Mouse (Mus musculus) limb, embryonic 14.5 days (tissue): ENCODE measurements around the gene Pdlim5. TPM values are rescaled to one million over a fixed set of nuclear protein-coding genes. Genes with fewer than 3 reads are reported as not detected.

Source experiments
- ATAC-seq: fragments of 200-750 bp; cut with Nextera tagmentation; 2 replicates; pipeline ENCODE4 v1.8.0; 2017; ENCODE audit warnings: low read depth, moderate number of reproducible peaks, moderate TSS enrichment; ENCODE audit not compliant: low FRiP score
- DNase-seq: peaks from one replicate; pipeline ENCODE4 v3.0.0-alpha.2; 2015; ENCODE audit warnings: low spot score
- H3K27ac ChIP-seq: fragments of 300-500 bp; sonication (generic); replicated peaks from 2 replicates; pipeline ENCODE4 v1.5.1; 2014; ENCODE audit warnings: low read depth, mild to moderate bottlenecking, low read length, moderate library complexity, mixed read lengths
- H3K27me3 ChIP-seq: fragments of 300-500 bp; sonication (generic); 2 replicates; pipeline ENCODE4 v1.6.1; 2014; ENCODE audit warnings: low read length, mixed read lengths; ENCODE audit not compliant: control insufficient read depth, insufficient read depth
- H3K36me3 ChIP-seq: fragments of 300-500 bp; sonication (generic); 2 replicates; pipeline ENCODE4 v1.6.1; 2014; ENCODE audit warnings: mild to moderate bottlenecking, low read length, moderate library complexity, mixed read lengths; ENCODE audit not compliant: control insufficient read depth, insufficient read depth
- H3K4me1 ChIP-seq: fragments of 300-500 bp; sonication (generic); 2 replicates; pipeline ENCODE4 v1.6.1; 2014; ENCODE audit warnings: antibody characterized with exemption, low read length, mixed read lengths; ENCODE audit not compliant: control insufficient read depth, insufficient read depth
- H3K4me2 ChIP-seq: fragments of 300-500 bp; sonication (generic); replicated peaks from 2 replicates; pipeline ENCODE4 v1.6.1; 2014; ENCODE audit warnings: low read depth, mild to moderate bottlenecking, low read length, moderate library complexity; ENCODE audit not compliant: severe bottlenecking
- H3K4me3 ChIP-seq: fragments of 300-500 bp; sonication (generic); replicated peaks from 2 replicates; pipeline ENCODE4 v1.5.1; 2014; ENCODE audit warnings: low read length
- H3K9ac ChIP-seq: fragments of 300-500 bp; sonication (generic); 2 replicates; pipeline ENCODE4 v1.6.1; 2014; ENCODE audit warnings: mild to moderate bottlenecking, low read depth, low read length, moderate library complexity; ENCODE audit not compliant: severe bottlenecking
- H3K9me3 ChIP-seq: fragments of 300-500 bp; sonication (generic); 2 replicates; pipeline ENCODE4 v1.6.1; 2016; ENCODE audit warnings: low read length; ENCODE audit not compliant: control insufficient read depth
- POLR2A ChIP-seq: fragments of 200-500 bp; IDR thresholded peaks from 2 replicates; pipeline ENCODE4 v1.8.0; 2012; ENCODE audit warnings: inconsistent platforms, mild to moderate bottlenecking, moderate library complexity, borderline replicate concordance; ENCODE audit not compliant: insufficient read depth, insufficient read length; ENCODE audit errors: extremely low read depth
- WGBS: fragments of 180-500 bp; shearing (Covaris S2); extraction: QIAGEN DNeasy Blood & Tissue Kit; methylation state at CpG from one replicate; pipeline ENCODE4 v1.1.7; 2014; 5-methylcytosine and 5-hydroxymethylcytosine counted together
- polyA plus RNA-seq, 2 experiments: library from polyadenylated mRNA; depleted of rRNA in 1 of 2; stranded (reverse) in 1 of 2; unstranded in 1 of 2; fragments of >200 nt; fragmentation: Nextera tagmentation in 1 of 2; extraction: Ambion mirVana in 1 of 2; gene quantifications; 2 replicates each; pipeline versions ENCODE4 v1.2.1 to v1.2.3; 2012 to 2014

Gene Pdlim5
- polyA plus RNA-seq, 2 experiments = 37.9 TPM

DNA sequence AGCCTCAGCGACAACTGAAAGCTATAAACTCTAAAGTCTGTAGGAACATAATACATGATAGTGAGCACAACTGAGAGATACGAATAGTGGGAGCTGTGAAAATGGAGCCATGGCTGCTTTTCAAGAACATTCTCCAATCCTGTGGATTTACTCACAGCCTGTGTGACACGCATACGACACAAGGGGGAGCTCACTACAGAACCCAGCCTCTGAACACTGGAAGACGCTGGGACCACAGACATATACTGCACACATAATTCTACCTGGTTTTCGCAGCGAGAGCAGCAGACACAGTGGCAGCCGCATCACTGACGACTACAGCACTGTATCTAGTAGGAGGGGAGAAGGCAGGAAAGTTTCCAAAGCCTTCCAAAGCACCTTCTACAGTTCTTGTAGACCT is 112.8 kb downstream of the Pdlim5 start:
- no peaks in the 10 kb centered on the region for H3K9me3 ChIP-seq
- 0 out of 2 replicates have a peak, but pooled peaks cover 6% of the 10 kb centered on the region for H3K4me1 ChIP-seq
- no peak for TF ChIP-seq POLR2A
- H3K4me3 ChIP-seq = 0 out of 2 replicates have a peak overlapping the region, but pooled peaks have one; percentile 14
- ATAC-seq (peak; percentile 68; the same call in 1 of the 2 replicates), DNase-seq (peak; percentile 44)
- 39% methylated on average over 9 of the region's 9 CpGs for WGBS
- H3K36me3 ChIP-seq = no peaks in the 10 kb centered on the region
- H3K9ac ChIP-seq = no peak overlapping the region
- H3K27ac ChIP-seq = no peak overlapping the region
- H3K4me2 ChIP-seq = peak overlapping the region; percentile 26; the same call in 1 of the 2 replicates
- no peaks in the 10 kb centered on the region for H3K27me3 ChIP-seq

DNA sequence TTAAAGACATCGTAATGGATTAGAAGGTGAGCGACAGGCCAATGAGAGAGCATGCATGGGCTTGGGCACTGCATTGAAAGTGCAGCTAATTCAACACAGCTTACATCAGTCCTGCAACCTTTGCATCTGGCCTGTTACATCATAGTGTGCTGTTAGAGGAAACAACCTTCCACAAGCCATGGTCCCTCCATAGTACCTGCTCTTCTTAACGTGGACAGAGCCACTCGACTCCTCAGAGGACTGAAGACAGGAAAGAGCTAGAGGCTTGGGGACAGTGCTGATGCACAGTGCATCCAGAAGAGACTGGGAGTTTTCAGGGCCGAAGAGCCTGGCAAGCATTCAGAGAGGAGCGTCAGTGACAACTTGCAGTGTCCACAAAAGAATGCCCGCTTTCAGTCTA is 113.8 kb downstream of the Pdlim5 start:
- 0 out of 2 replicates have a peak, but pooled peaks cover 6% of the 10 kb centered on the region for H3K4me1 ChIP-seq
- no peak overlapping the region for H3K4me2 ChIP-seq
- H3K27ac ChIP-seq = no peak overlapping the region
- no peaks in the 10 kb centered on the region for H3K36me3 ChIP-seq
- H3K27me3 ChIP-seq = no peaks in the 10 kb centered on the region
- TF ChIP-seq POLR2A = no peak
- WGBS = 69% methylated on average over 7 of the region's 7 CpGs
- DNase-seq (peak; percentile 15), ATAC-seq (peak; percentile 34; the same call in 1 of the 2 replicates)
- H3K9ac ChIP-seq = no peak overlapping the region
- H3K4me3 ChIP-seq = no peak overlapping the region
- no peaks in the 10 kb centered on the region for H3K9me3 ChIP-seq

DNA sequence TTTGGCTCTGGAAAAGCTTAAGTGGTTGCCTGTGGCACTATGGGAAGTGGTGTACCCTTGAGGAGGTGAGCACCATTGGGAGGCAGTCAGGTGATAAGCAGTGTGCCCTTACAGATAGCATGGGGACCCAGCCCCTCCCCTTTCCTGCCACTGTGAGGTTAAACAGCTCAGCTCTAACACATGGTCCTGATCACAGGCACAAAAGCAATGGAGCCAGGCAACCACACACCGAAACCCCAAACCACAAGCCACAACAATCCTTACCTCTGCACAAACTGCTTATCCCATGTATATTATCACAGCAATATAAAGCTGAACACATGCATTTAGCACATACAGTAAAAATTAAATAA is 114.4 kb downstream of the Pdlim5 start:
- H3K36me3 ChIP-seq = no peaks in the 10 kb centered on the region
- H3K4me2 ChIP-seq = no peak overlapping the region
- ATAC-seq (peak; percentile 55; the same call in 1 of the 2 replicates), DNase-seq (peak; percentile 23)
- TF ChIP-seq POLR2A = no peak
- H3K9me3 ChIP-seq = no peaks in the 10 kb centered on the region
- H3K27ac ChIP-seq = no peak overlapping the region
- no peak overlapping the region for H3K9ac ChIP-seq
- H3K4me3 ChIP-seq = no peak overlapping the region
- no peaks in the 10 kb centered on the region for H3K27me3 ChIP-seq
- 0 out of 2 replicates have a peak, but pooled peaks cover 6% of the 10 kb centered on the region for H3K4me1 ChIP-seq
- WGBS = 29% methylated on average over 1 of the region's 1 CpGs

DNA sequence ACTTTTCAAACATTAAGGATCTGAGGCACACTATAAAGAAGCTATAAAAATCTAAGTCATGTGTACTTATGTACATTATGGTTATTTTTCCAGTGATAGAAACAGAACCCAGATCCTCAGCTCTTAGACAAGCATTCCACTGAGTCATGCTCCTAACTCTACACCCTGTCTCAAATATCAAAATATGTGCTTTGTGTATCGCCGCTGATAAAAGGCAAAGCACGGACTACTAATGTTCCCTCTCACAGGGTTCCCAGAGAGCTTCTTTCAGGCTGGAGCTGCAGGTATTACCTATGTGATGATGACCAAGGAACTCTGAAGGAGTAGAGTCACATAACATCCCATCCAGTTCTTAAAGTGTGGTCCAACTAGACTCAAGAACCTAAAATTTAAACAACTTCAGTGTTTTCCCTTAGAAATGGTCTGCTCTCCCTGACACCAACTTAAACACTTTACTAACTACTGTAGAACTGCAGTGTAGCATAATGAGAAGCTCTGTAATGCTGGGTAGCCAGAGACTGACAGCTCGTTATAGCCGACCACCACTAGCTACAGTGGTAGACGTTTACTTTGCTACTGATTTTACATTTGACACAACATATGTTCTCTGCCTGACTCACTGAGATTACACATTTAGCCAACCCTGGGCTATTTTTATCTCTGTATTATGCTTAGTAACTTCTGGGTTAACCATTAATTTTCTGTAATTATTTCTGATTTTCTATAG is 115.0 kb downstream of the Pdlim5 start:
- Histone ChIP-seq H3K9me3 (no peaks in the 10 kb centered on the region), H3K36me3 (no peaks in the 10 kb centered on the region), H3K4me2 (no peak overlapping the region), H3K4me3 (no peak overlapping the region), H3K9ac (no peak overlapping the region), H3K4me1 (0 out of 2 replicates have a peak, but pooled peaks cover 6% of the 10 kb centered on the region), H3K27ac (no peak overlapping the region), H3K27me3 (no peaks in the 10 kb centered on the region)
- 0 out of 2 replicates have a peak, but pooled peaks have one; percentile 6 for ATAC-seq
- WGBS = 48% methylated on average over 6 of the region's 6 CpGs
- TF ChIP-seq POLR2A = no peak
- DNase-seq = no peak

DNA sequence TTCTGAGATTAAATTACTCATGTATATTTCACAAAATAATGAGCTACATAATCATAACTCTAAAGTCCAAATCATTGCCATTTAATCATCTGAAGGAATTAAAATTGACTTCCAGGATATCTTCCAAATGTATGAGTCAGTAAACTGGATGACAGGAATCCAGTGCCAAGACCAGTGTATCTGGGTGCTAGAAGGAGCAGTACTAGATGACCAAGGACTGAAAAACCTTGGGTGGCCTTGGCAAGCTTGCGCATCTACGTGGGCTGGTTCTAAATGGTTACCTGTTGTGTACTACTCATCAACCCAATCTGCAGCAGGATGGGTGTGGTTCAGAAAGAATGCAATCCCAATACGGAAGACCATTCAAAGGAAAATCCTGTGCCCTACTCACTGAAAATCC is 116.5 kb downstream of the Pdlim5 start:
- Histone ChIP-seq H3K4me2 (no peak overlapping the region), H3K27ac (no peak overlapping the region), H3K4me3 (no peak overlapping the region), H3K4me1 (0 out of 2 replicates have a peak, but pooled peaks cover 6% of the 10 kb centered on the region), H3K36me3 (no peaks in the 10 kb centered on the region), H3K9ac (no peak overlapping the region), H3K9me3 (no peaks in the 10 kb centered on the region), H3K27me3 (no peaks in the 10 kb centered on the region)
- WGBS = 90% methylated on average over 3 of the region's 3 CpGs
- DNase-seq = no peak
- TF ChIP-seq POLR2A = no peak
- ATAC-seq = no peak
